Mouse (Mus musculus) spleen, adult 2 months (tissue): ENCODE measurements around the gene Metap1.

Source experiments
- CTCF ChIP-seq: fragments of 200-500 bp; IDR thresholded peaks from 2 replicates; pipeline ENCODE4 v1.5.1; 2011; ENCODE audit warnings: mild to moderate bottlenecking, inconsistent platforms; ENCODE audit not compliant: insufficient read depth, insufficient read length, insufficient replicate concordance; ENCODE audit errors: extremely low read depth
- POLR2A ChIP-seq: fragments of 200-500 bp; IDR thresholded peaks from 2 replicates; pipeline ENCODE4 v1.6.1; 2011; ENCODE audit warnings: low read depth, low read length, inconsistent platforms

DNA sequence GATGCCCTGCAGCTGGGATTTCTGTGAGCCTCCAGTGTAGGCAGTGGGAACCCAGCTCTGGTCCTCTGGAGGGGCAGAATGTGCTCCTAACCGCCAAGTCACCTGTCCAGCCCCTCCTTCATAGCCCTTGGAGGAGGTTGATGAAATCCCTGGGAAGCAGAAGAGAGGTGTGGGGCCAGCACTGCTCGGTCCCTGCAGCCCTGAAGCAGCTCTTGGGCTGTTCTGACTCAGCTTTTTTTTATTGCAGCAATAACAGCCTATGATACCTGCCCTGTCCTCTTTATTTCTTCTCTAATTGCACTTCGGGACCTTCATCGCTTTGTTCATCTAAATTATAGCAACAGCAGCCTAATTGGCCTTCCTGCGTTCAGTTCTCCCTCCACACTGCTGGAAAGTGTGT is 21.2 kb upstream of the Metap1 start:
- TF ChIP-seq CTCF (no peak), POLR2A (no peak)
